Mouse (Mus musculus) forebrain, embryonic 11.5 days (tissue): Measurements from ENCODE around the gene Ap4m1. TPM values are rescaled to one million over a fixed set of nuclear protein-coding genes. Genes with fewer than 3 reads are reported as not detected.
"Not testable (repeated sequence)": the region's sequence is repeated elsewhere in the genome, so short reads cannot be mapped to it uniquely, and the experiment has no call there.

Experiments
- ATAC-seq: fragments of 200-750 bp; cut with Nextera tagmentation; replicated peaks from 2 replicates; pipeline ENCODE4 v1.8.0; 2017; ENCODE audit warnings: moderate TSS enrichment; ENCODE audit not compliant: low FRiP score
- DNase-seq: peaks from one replicate; pipeline ENCODE4 v3.0.0-alpha.2; 2017; ENCODE audit warnings: low spot score
- H3K27ac ChIP-seq: fragments of 300-500 bp; sonication (generic); 2 replicates; pipeline ENCODE4 v1.5.1; 2014; ENCODE audit warnings: low read depth, low read length
- H3K27me3 ChIP-seq: fragments of 300-500 bp; sonication (generic); 2 replicates; pipeline ENCODE4 v1.6.1; 2014; ENCODE audit warnings: mild to moderate bottlenecking, low read length, mixed read lengths; ENCODE audit not compliant: control insufficient read depth, insufficient read depth
- H3K36me3 ChIP-seq: fragments of 300-500 bp; sonication (generic); 2 replicates; pipeline ENCODE4 v1.6.1; 2014; ENCODE audit warnings: mild to moderate bottlenecking, low read length, moderate library complexity, mixed read lengths; ENCODE audit not compliant: control insufficient read depth, insufficient read depth
- H3K4me1 ChIP-seq: fragments of 300-500 bp; sonication (generic); replicated peaks from 2 replicates; pipeline ENCODE4 v1.6.1; 2014; ENCODE audit warnings: low read length, mixed read lengths; ENCODE audit not compliant: control insufficient read depth, insufficient read depth
- H3K4me2 ChIP-seq: fragments of 300-500 bp; sonication (generic); 2 replicates; pipeline ENCODE4 v1.6.1; 2014; ENCODE audit warnings: low read depth, mild to moderate bottlenecking, low read length, moderate library complexity, mixed read lengths; ENCODE audit not compliant: severe bottlenecking
- H3K4me3 ChIP-seq: fragments of 300-500 bp; sonication (generic); 2 replicates; pipeline ENCODE4 v1.5.1; 2014; ENCODE audit warnings: low read depth, low read length
- H3K9ac ChIP-seq: fragments of 300-500 bp; sonication (generic); 2 replicates; pipeline ENCODE4 v1.6.1; 2014; ENCODE audit warnings: low read length
- H3K9me3 ChIP-seq: fragments of 300-500 bp; sonication (generic); 2 replicates; pipeline ENCODE4 v1.6.1; 2016; ENCODE audit warnings: low read length, mixed read lengths; ENCODE audit not compliant: control insufficient read depth
- WGBS: fragments of 180-500 bp; shearing (Covaris S2); extraction: QIAGEN DNeasy Blood & Tissue Kit; methylation state at CpG from one replicate; pipeline ENCODE4 v1.1.7; 2014; 5-methylcytosine and 5-hydroxymethylcytosine counted together
- polyA plus RNA-seq: library from polyadenylated mRNA; unstranded; fragments of >200 nt; fragmentation: Nextera tagmentation; extraction: Ambion mirVana; gene quantifications from 2 replicates; pipeline ENCODE4 v1.2.1, GENCODE M21; 2014

The Ap4m1 gene
- polyA plus RNA-seq, 1 experiment from 2014 or later, result 24.1 TPM

- 96% methylated on average over 13 of the region's 13 CpGs for WGBS
- H3K9me3 ChIP-seq, H3K9ac ChIP-seq, H3K36me3 ChIP-seq, H3K27ac ChIP-seq, H3K4me3 ChIP-seq, H3K4me2 ChIP-seq, H3K4me1 ChIP-seq, H3K27me3 ChIP-seq, DNase-seq, ATAC-seq: not testable (repeated sequence)
These were observed 44.8 kb downstream of the Ap4m1 start for GRCm38 (mm10) chr5:138216632-138217031.

- ATAC-seq (no peak), DNase-seq (no peak)
- H3K27ac ChIP-seq, result no peak overlapping the region
- H3K9ac ChIP-seq, result no peak overlapping the region
- 87% methylated on average over 2 of the region's 2 CpGs for WGBS
- H3K4me3 ChIP-seq, result no peak overlapping the region
- H3K9me3 ChIP-seq, result no peaks in the 10 kb centered on the region; the same call in 1 of the 2 replicates
- H3K27me3 ChIP-seq, result no peaks in the 10 kb centered on the region
- H3K4me1 ChIP-seq, result no peaks in the 10 kb centered on the region
- no peaks in the 10 kb centered on the region for H3K36me3 ChIP-seq
- H3K4me2 ChIP-seq, result no peak overlapping the region
These were observed 48.1 kb downstream of the Ap4m1 start for GRCm38 (mm10) chr5:138219864-138220263.

GRCm38 (mm10) chr5:138222111-138222510, 50.3 kb downstream of the Ap4m1 start:
- Histone ChIP-seq H3K36me3 (no peaks in the 10 kb centered on the region), H3K9ac (no peak overlapping the region), H3K4me3 (no peak overlapping the region), H3K27me3 (no peaks in the 10 kb centered on the region), H3K27ac (no peak overlapping the region), H3K4me1 (no peaks in the 10 kb centered on the region), H3K4me2 (no peak overlapping the region), H3K9me3 (no peaks in the 10 kb centered on the region)
- 25% methylated on average over 4 of the region's 4 CpGs for WGBS
- DNase-seq (peak; percentile 84), ATAC-seq (no peak)

GRCm38 (mm10) chr5:138223287-138223686, 51.5 kb downstream of the Ap4m1 start:
- H3K4me3 ChIP-seq, result no peak overlapping the region
- H3K9ac ChIP-seq, result no peak overlapping the region
- no peaks in the 10 kb centered on the region for H3K36me3 ChIP-seq
- no peaks in the 10 kb centered on the region for H3K4me1 ChIP-seq
- no peak overlapping the region for H3K27ac ChIP-seq
- no peaks in the 10 kb centered on the region for H3K27me3 ChIP-seq
- H3K4me2 ChIP-seq, result no peak overlapping the region
- WGBS, result 59% methylated on average over 3 of the region's 3 CpGs
- DNase-seq (no peak), ATAC-seq (no peak)
- no peaks in the 10 kb centered on the region for H3K9me3 ChIP-seq

- H3K27me3 ChIP-seq, result no peaks in the 10 kb centered on the region
- WGBS, result 49% methylated on average over 2 of the region's 2 CpGs
- no peak within 1 kb of the TSS for H3K27ac ChIP-seq
- no peak within 1 kb of the TSS for H3K9ac ChIP-seq
- no peak within 1 kb of the TSS for H3K4me3 ChIP-seq
- no peaks in the 10 kb centered on the region for H3K4me1 ChIP-seq
- ATAC-seq (no peak), DNase-seq (no peak)
- no peaks in the 10 kb centered on the region for H3K36me3 ChIP-seq
- no peaks in the 10 kb centered on the region for H3K9me3 ChIP-seq
- no peak within 1 kb of the TSS for H3K4me2 ChIP-seq
These were observed 53.9 kb downstream of the Ap4m1 start, which contains the start of gene Nxpe5 for GRCm38 (mm10) chr5:138225700-138226099. Gene Nxpe5 (plus strand): TSS chr5:138225898.

GRCm38 (mm10) chr5:138226491-138226890, 54.7 kb downstream of the Ap4m1 start:
- no peak for ATAC-seq
- no peaks in the 10 kb centered on the region for H3K36me3 ChIP-seq
- H3K4me3 ChIP-seq, result no peak overlapping the region
- DNase-seq, result no peak
- no peak overlapping the region for H3K27ac ChIP-seq
- WGBS, result 78% methylated on average over 4 of the region's 4 CpGs
- H3K9me3 ChIP-seq, result no peaks in the 10 kb centered on the region
- no peak overlapping the region for H3K9ac ChIP-seq
- H3K4me2 ChIP-seq, result no peak overlapping the region
- H3K27me3 ChIP-seq, result no peaks in the 10 kb centered on the region
- no peaks in the 10 kb centered on the region for H3K4me1 ChIP-seq

GRCm38 (mm10) chr5:138227367-138227766, 55.6 kb downstream of the Ap4m1 start:
- H3K27me3 ChIP-seq, result no peaks in the 10 kb centered on the region
- DNase-seq (no peak), ATAC-seq (no peak)
- no peak overlapping the region for H3K4me2 ChIP-seq
- no peaks in the 10 kb centered on the region for H3K4me1 ChIP-seq
- no peak overlapping the region for H3K27ac ChIP-seq
- 79% methylated on average over 2 of the region's 2 CpGs for WGBS
- no peaks in the 10 kb centered on the region for H3K9me3 ChIP-seq
- H3K9ac ChIP-seq, result no peak overlapping the region
- no peaks in the 10 kb centered on the region for H3K36me3 ChIP-seq
- no peak overlapping the region for H3K4me3 ChIP-seq

GRCm38 (mm10) chr5:138228026-138228425, 56.2 kb downstream of the Ap4m1 start:
- no peaks in the 10 kb centered on the region for H3K27me3 ChIP-seq
- no peak overlapping the region for H3K4me2 ChIP-seq
- no peaks in the 10 kb centered on the region for H3K4me1 ChIP-seq
- ATAC-seq, result no peak
- H3K27ac ChIP-seq, result no peak overlapping the region
- WGBS, result 54% methylated on average over 3 of the region's 3 CpGs
- H3K4me3 ChIP-seq, result no peak overlapping the region
- H3K9ac ChIP-seq, result no peak overlapping the region
- H3K36me3 ChIP-seq, result no peaks in the 10 kb centered on the region
- H3K9me3 ChIP-seq, result no peaks in the 10 kb centered on the region
- no peak for DNase-seq

GRCm38 (mm10) chr5:138229511-138229910, 57.7 kb downstream of the Ap4m1 start:
- no peak overlapping the region for H3K4me3 ChIP-seq
- no peaks in the 10 kb centered on the region for H3K36me3 ChIP-seq
- 88% methylated on average over 3 of the region's 3 CpGs for WGBS
- H3K4me1 ChIP-seq, result no peaks in the 10 kb centered on the region
- no peaks in the 10 kb centered on the region for H3K27me3 ChIP-seq
- H3K9ac ChIP-seq, result no peak overlapping the region
- H3K27ac ChIP-seq, result no peak overlapping the region
- DNase-seq, result no peak
- no peak overlapping the region for H3K4me2 ChIP-seq
- no peak for ATAC-seq
- no peaks in the 10 kb centered on the region for H3K9me3 ChIP-seq
